Mouse (Mus musculus): ENCODE measurements around the gene Tspan3. TPM values are rescaled to one million over a fixed set of nuclear protein-coding genes. Genes with fewer than 3 reads are reported as not detected.
A peak's percentile ranks its signal among the peaks of the same experiment; 100 is the strongest.

The Tspan3 gene
- polyA plus RNA-seq, 1 experiment from 2014 or later: 491 TPM

- no peaks in the 10 kb centered on the region for H3K4me1 ChIP-seq (ENCODE audit: insufficient read depth)
- H3K27me3 ChIP-seq (ENCODE audit: insufficient read depth, low read length): no peaks in the 10 kb centered on the region
- no peak for TF ChIP-seq CTCF (IDR thresholded peaks at IDR 0.05; ENCODE audit: low read depth)
- H3K36me3 ChIP-seq (ENCODE audit: insufficient read depth): no peaks in the 10 kb centered on the region
- no peak overlapping the region for H3K9ac ChIP-seq
- no peak overlapping the region for H3K4me2 ChIP-seq
- H3K4me3 ChIP-seq (ENCODE audit: low read depth, low read length): no peak overlapping the region
- DNase-seq (no peak), ATAC-seq (ENCODE audit: insufficient read depth) (no peak)
- WGBS: 69% methylated on average over 4 of the region's 4 CpGs
- no peaks in the 10 kb centered on the region for H3K9me3 ChIP-seq (ENCODE audit: low read depth, low read length)
- no peak overlapping the region for H3K27ac ChIP-seq (ENCODE audit: low read depth)
Observed at GRCm38 (mm10) chr9:56097584-56098298, 67.5 kb downstream of the Tspan3 start.

- H3K9me3 ChIP-seq (ENCODE audit: low read depth, low read length): no peaks in the 10 kb centered on the region
- H3K4me2 ChIP-seq: no peak overlapping the region
- H3K9ac ChIP-seq: no peak overlapping the region
- H3K27ac ChIP-seq (ENCODE audit: low read depth): no peak overlapping the region
- no peak overlapping the region for H3K4me3 ChIP-seq (ENCODE audit: low read depth, low read length)
- no peaks in the 10 kb centered on the region for H3K36me3 ChIP-seq (ENCODE audit: insufficient read depth)
- H3K27me3 ChIP-seq (ENCODE audit: insufficient read depth, low read length): no peaks in the 10 kb centered on the region
- WGBS: 37% methylated on average over 2 of the region's 2 CpGs
- DNase-seq: no peak
- no peaks in the 10 kb centered on the region for H3K4me1 ChIP-seq (ENCODE audit: insufficient read depth)
- ATAC-seq (ENCODE audit: insufficient read depth): no peak
- peak; percentile 39 for TF ChIP-seq CTCF (IDR thresholded peaks at IDR 0.05; ENCODE audit: low read depth)
Observed at GRCm38 (mm10) chr9:56092102-56092501, 73.2 kb downstream of the Tspan3 start.

GRCm38 (mm10) chr9:56090546-56091225 lies 74.6 kb downstream of the Tspan3 start:
- DNase-seq: no peak
- Histone ChIP-seq H3K9me3 (ENCODE audit: low read depth, low read length) (no peaks in the 10 kb centered on the region), H3K27me3 (ENCODE audit: insufficient read depth, low read length) (no peaks in the 10 kb centered on the region), H3K4me2 (peak overlapping the region; percentile 42; the same call in 1 of the 2 replicates), H3K4me3 (ENCODE audit: low read depth, low read length) (no peak overlapping the region), H3K36me3 (ENCODE audit: insufficient read depth) (no peaks in the 10 kb centered on the region), H3K9ac (no peak overlapping the region), H3K27ac (ENCODE audit: low read depth) (peak overlapping the region; percentile 81; the same call in 1 of the 2 replicates), H3K4me1 (ENCODE audit: insufficient read depth) (no peaks in the 10 kb centered on the region)
- peak; percentile 19; the same call in 1 of the 2 replicates for ATAC-seq (ENCODE audit: insufficient read depth)
- no peak for TF ChIP-seq CTCF (IDR thresholded peaks at IDR 0.05; ENCODE audit: low read depth)
- 71% methylated on average over 5 of the region's 5 CpGs for WGBS

GRCm38 (mm10) chr9:56089778-56090520 lies 75.3 kb downstream of the Tspan3 start, which contains the start of gene Pstpip1:
TSS of gene Pstpip1 (plus strand) at chr9:56089962.
- TF ChIP-seq CTCF (IDR thresholded peaks at IDR 0.05; ENCODE audit: low read depth): no peak
- no peaks in the 10 kb centered on the region for H3K27me3 ChIP-seq (ENCODE audit: insufficient read depth, low read length)
- H3K4me3 ChIP-seq (ENCODE audit: low read depth, low read length): no peak within 1 kb of the TSS; the same call in 1 of the 2 replicates
- H3K4me2 ChIP-seq: peak within 1 kb of the TSS; percentile 42
- no peaks in the 10 kb centered on the region for H3K9me3 ChIP-seq (ENCODE audit: low read depth, low read length)
- no peaks in the 10 kb centered on the region for H3K36me3 ChIP-seq (ENCODE audit: insufficient read depth)
- ATAC-seq (ENCODE audit: insufficient read depth) (peak; percentile 91), DNase-seq (peak; percentile 87)
- no peak within 1 kb of the TSS for H3K9ac ChIP-seq
- peak within 1 kb of the TSS; percentile 81 for H3K27ac ChIP-seq (ENCODE audit: low read depth)
- no peaks in the 10 kb centered on the region for H3K4me1 ChIP-seq (ENCODE audit: insufficient read depth)
- 16% methylated on average over 22 of the region's 22 CpGs for WGBS

- DNase-seq: no peak
- H3K4me3 ChIP-seq (ENCODE audit: low read depth, low read length): no peak overlapping the region
- ATAC-seq (ENCODE audit: insufficient read depth): no peak
- H3K4me2 ChIP-seq: no peak overlapping the region
- H3K27me3 ChIP-seq (ENCODE audit: insufficient read depth, low read length): no peaks in the 10 kb centered on the region
- H3K27ac ChIP-seq (ENCODE audit: low read depth): no peak overlapping the region
- no peaks in the 10 kb centered on the region for H3K36me3 ChIP-seq (ENCODE audit: insufficient read depth)
- no peak for TF ChIP-seq CTCF (IDR thresholded peaks at IDR 0.05; ENCODE audit: low read depth)
- 70% methylated on average over 5 of the region's 5 CpGs for WGBS
- no peaks in the 10 kb centered on the region for H3K4me1 ChIP-seq (ENCODE audit: insufficient read depth)
- H3K9ac ChIP-seq: no peak overlapping the region
- H3K9me3 ChIP-seq (ENCODE audit: low read depth, low read length): no peaks in the 10 kb centered on the region
Observed at GRCm38 (mm10) chr9:56086524-56086923, 78.8 kb downstream of the Tspan3 start.

Other genes with a start within 250 kb of the Tspan3 start
- 6.0 and 7.1 TPM in 2 replicates for gene Scaper, start 227.4 kb downstream of the Tspan3 start, polyA plus RNA-seq (2014; fragmentation: Nextera tagmentation; extraction: Ambion mirVana)
- not detected in 2 replicates for gene 4930563M21Rik, start 154.9 kb downstream of the Tspan3 start, polyA plus RNA-seq (2014; fragmentation: Nextera tagmentation; extraction: Ambion mirVana)
- gene Rcn2, start 123.6 kb downstream of the Tspan3 start, polyA plus RNA-seq (2014; fragmentation: Nextera tagmentation; extraction: Ambion mirVana): 271 and 275 TPM in 2 replicates
- 0.83 and 0.99 TPM in 2 replicates for gene Pstpip1, start 75.5 kb downstream of the Tspan3 start, polyA plus RNA-seq (2014; fragmentation: Nextera tagmentation; extraction: Ambion mirVana)